Mouse (Mus musculus) C2C12 (cell line): ENCODE data around the gene Efna5. TPM values are rescaled to one million over a fixed set of nuclear protein-coding genes. Genes with fewer than 3 reads are reported as not detected.

Experiments used
- H3K27me3 ChIP-seq: one replicate; pipeline ENCODE4 v1.6.1; 2011; ENCODE audit not compliant: control insufficient read depth, insufficient read depth, insufficient read length
- H3K36me3 ChIP-seq: one replicate; pipeline ENCODE4 v1.6.1; 2011; ENCODE audit not compliant: control insufficient read depth, insufficient read depth
- H3K4me3 ChIP-seq: one replicate; pipeline ENCODE4 v1.5.1; 2011; ENCODE audit warnings: mild to moderate bottlenecking, control low read depth; ENCODE audit not compliant: poor library complexity, insufficient read depth, severe bottlenecking
- H3K79me2 ChIP-seq: one replicate; pipeline ENCODE4 v1.6.1; 2011; ENCODE audit not compliant: control insufficient read depth, insufficient read depth
- H3K79me3 ChIP-seq: one replicate; pipeline ENCODE4 v1.6.1; 2011; ENCODE audit warnings: low read depth, control low read depth
- H3ac ChIP-seq: one replicate; pipeline ENCODE3; 2011; ENCODE audit warnings: low read depth; ENCODE audit not compliant: control insufficient read depth, insufficient read length
- CEBPB ChIP-seq: IDR thresholded peaks from one replicate; pipeline ENCODE4 v1.6.1; 2011; ENCODE audit warnings: low read depth, mild to moderate bottlenecking, control low read depth, moderate library complexity
- CTCF ChIP-seq: IDR thresholded peaks from one replicate; pipeline ENCODE4 v1.5.1; 2011; ENCODE audit not compliant: control insufficient read depth, insufficient read depth, insufficient read length
- FOSL1 ChIP-seq: IDR thresholded peaks from one replicate; pipeline ENCODE4 v1.8.0; 2011; ENCODE audit warnings: mild to moderate bottlenecking, low read length; ENCODE audit not compliant: poor library complexity, insufficient read depth, severe bottlenecking
- MAX ChIP-seq: IDR thresholded peaks from one replicate; pipeline ENCODE4 v1.6.1; 2011; ENCODE audit warnings: mild to moderate bottlenecking, control low read depth
- MYOD1 ChIP-seq: IDR thresholded peaks from one replicate; pipeline ENCODE4 v1.6.1; 2011; ENCODE audit warnings: low read depth; ENCODE audit not compliant: control insufficient read depth, insufficient read length
- MYOG ChIP-seq: IDR thresholded peaks from one replicate; pipeline ENCODE4 v1.6.1; 2011; ENCODE audit not compliant: control insufficient read depth, insufficient read length; ENCODE audit errors: extremely low read depth
- USF1 ChIP-seq: IDR thresholded peaks from one replicate; pipeline ENCODE4 v1.6.1; 2011; ENCODE audit warnings: low read depth, mild to moderate bottlenecking, control low read depth, moderate library complexity
- polyA plus RNA-seq: library from polyadenylated mRNA; unstranded; fragments of >200 nt; fragmentation: generic; extraction: Trizol; gene quantifications from one replicate; pipeline ENCODE4 v1.2.1, GENCODE M21; 2012; ENCODE audit warnings: missing spikeins

Efna5 gene
- polyA plus RNA-seq, 1 experiment = 8.1 TPM

- Histone ChIP-seq H3K36me3 (peaks cover 2% of the 10 kb centered on the region), H3K4me3 (no peak overlapping the region), H3K79me2 (no peaks in the 10 kb centered on the region), H3ac (no peak overlapping the region), H3K79me3 (no peaks in the 10 kb centered on the region), H3K27me3 (no peaks in the 10 kb centered on the region)
- TF ChIP-seq USF1 (no peak), MAX (no peak), MYOG (no peak), CEBPB (no peak), FOSL1 (no peak), CTCF (no peak), MYOD1 (no peak)
These were observed 266.9 kb downstream of the Efna5 start for GRCm38 (mm10) chr17:62614237-62614636.

- Histone ChIP-seq H3K4me3 (no peak overlapping the region), H3K36me3 (peaks cover 2% of the 10 kb centered on the region), H3K27me3 (no peaks in the 10 kb centered on the region), H3K79me3 (no peaks in the 10 kb centered on the region), H3K79me2 (no peaks in the 10 kb centered on the region), H3ac (no peak overlapping the region)
- TF ChIP-seq MAX = no peak
These were observed 267.9 kb downstream of the Efna5 start for GRCm38 (mm10) chr17:62613232-62613631.

DNA sequence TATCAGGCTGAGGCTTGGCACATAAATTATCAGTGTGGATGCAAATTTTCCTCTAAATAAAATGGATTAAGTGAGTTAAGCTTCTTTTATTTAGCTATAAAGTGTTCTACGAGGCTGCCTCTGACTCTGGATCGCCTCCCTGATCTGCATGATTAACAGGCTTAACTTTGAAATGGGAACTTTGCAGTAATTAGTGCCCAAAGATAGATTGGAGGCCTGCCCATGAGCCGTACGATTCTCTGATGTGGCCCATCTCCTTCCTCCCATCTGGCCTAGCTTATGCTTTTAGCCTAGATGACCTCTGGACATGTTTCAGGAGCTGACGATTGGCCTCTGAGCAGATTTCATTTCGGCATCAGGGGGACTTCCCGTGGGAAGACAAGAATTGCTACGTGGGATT lies 273.0 kb downstream of the Efna5 start:
- no peaks in the 10 kb centered on the region for H3K27me3 ChIP-seq
- no peaks in the 10 kb centered on the region for H3K79me3 ChIP-seq
- no peak for TF ChIP-seq FOSL1
- TF ChIP-seq MYOD1 = no peak
- TF ChIP-seq MYOG = no peak
- no peak for TF ChIP-seq CTCF
- no peak overlapping the region for H3ac ChIP-seq
- no peaks in the 10 kb centered on the region for H3K79me2 ChIP-seq
- H3K4me3 ChIP-seq = no peak overlapping the region
- peaks cover 6% of the 10 kb centered on the region for H3K36me3 ChIP-seq

DNA sequence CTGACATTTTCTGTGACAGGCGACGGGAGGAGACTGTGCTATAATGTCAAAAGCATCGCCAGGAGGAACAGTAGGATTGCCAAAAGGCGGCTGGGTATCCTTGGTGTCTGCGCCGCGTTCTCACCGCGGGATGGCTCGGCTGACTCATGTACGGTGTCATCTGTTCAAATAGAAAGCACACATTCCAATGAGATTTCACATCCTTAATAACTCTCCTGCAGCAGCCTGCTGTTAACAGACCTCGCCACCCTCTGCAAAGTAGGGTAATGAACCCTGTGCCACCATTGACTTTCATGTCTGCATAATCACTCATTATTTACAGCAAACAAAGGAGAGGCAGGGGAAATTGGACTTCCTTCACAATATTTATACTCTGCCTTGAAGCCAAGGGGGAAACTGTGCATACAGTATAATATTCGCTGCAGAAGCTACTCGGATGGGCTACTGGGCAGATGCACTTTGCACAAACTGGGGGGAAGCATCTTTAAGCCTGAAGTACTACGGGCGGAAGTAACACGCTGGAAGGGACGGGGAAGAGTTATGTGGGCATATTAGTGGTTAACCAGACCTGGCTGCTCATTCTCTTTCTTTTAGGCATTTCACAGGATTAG lies 273.7 kb downstream of the Efna5 start:
- Histone ChIP-seq H3K79me3 (no peaks in the 10 kb centered on the region), H3K27me3 (no peaks in the 10 kb centered on the region), H3K36me3 (peaks cover 8% of the 10 kb centered on the region), H3K79me2 (no peaks in the 10 kb centered on the region), H3ac (no peak overlapping the region), H3K4me3 (no peak overlapping the region)
- TF ChIP-seq CEBPB (peak; percentile 40), USF1 (no peak), CTCF (no peak), MAX (no peak), MYOG (no peak), MYOD1 (peak; percentile 72), FOSL1 (peak; percentile 51)

GRCm38 (mm10) chr17:62606681-62607080 lies 274.4 kb downstream of the Efna5 start:
- H3ac ChIP-seq = no peak overlapping the region
- H3K79me2 ChIP-seq = no peaks in the 10 kb centered on the region
- peaks cover 10% of the 10 kb centered on the region for H3K36me3 ChIP-seq
- TF ChIP-seq MYOD1 = no peak
- TF ChIP-seq MYOG = no peak
- no peak for TF ChIP-seq MAX
- TF ChIP-seq USF1 = no peak
- TF ChIP-seq CEBPB = no peak
- no peak for TF ChIP-seq CTCF
- no peak for TF ChIP-seq FOSL1
- no peaks in the 10 kb centered on the region for H3K79me3 ChIP-seq
- no peak overlapping the region for H3K4me3 ChIP-seq
- no peaks in the 10 kb centered on the region for H3K27me3 ChIP-seq

- Histone ChIP-seq H3K27me3 (no peaks in the 10 kb centered on the region), H3K4me3 (no peak overlapping the region), H3K79me2 (no peaks in the 10 kb centered on the region), H3K79me3 (no peaks in the 10 kb centered on the region), H3ac (no peak overlapping the region), H3K36me3 (peaks cover 10% of the 10 kb centered on the region)
- no peak for TF ChIP-seq CTCF
- TF ChIP-seq FOSL1 = no peak
- TF ChIP-seq MAX = no peak
- no peak for TF ChIP-seq USF1
- TF ChIP-seq MYOG = no peak
These were observed 276.8 kb downstream of the Efna5 start for GRCm38 (mm10) chr17:62604309-62604708.
